Mouse (Mus musculus) brain, embryonic 14.5 days (tissue): ENCODE data around the gene Art3.

ENCODE experiments used
- CTCF ChIP-seq: fragments of 200-500 bp; IDR thresholded peaks from 2 replicates; pipeline ENCODE4 v1.5.1; 2012; ENCODE audit warnings: inconsistent platforms, mild to moderate bottlenecking, moderate library complexity, borderline replicate concordance; ENCODE audit not compliant: insufficient read depth, insufficient read length; ENCODE audit errors: extremely low read depth
- POLR2A ChIP-seq: fragments of 200-500 bp; IDR thresholded peaks from 2 replicates; pipeline ENCODE4 v1.6.1; 2012; ENCODE audit warnings: mild to moderate bottlenecking, inconsistent platforms, borderline replicate concordance; ENCODE audit not compliant: poor library complexity, insufficient read depth, insufficient read length, severe bottlenecking; ENCODE audit errors: extremely low read depth

DNA sequence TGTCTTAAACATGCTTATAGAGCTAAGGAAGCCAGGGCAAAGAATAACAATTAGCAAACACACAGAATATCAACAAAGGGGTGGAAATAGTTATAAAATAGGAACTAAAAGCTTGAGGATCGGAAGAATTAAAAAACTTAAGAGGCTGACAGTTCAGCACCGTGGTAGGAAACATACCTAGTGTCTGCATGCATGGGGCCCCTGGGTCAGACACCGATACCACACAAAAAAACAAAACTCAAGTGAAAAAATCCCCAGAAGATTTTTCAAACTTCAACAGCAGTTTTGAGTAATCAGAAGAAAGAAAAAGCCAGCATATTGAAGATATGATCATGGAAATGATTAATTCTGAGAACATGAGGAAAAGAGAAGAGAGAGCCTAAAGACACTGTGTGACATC is 5.1 kb downstream of the Art3 start:
- TF ChIP-seq CTCF (no peak), POLR2A (no peak)
